Mouse (Mus musculus) heart, adult 2 months (tissue): ENCODE data around the gene A630076J17Rik. TPM values are rescaled to one million over a fixed set of nuclear protein-coding genes. Genes with fewer than 3 reads are reported as not detected.

Experiments used
- DNase-seq, 2 experiments: peaks; one replicate each; pipeline ENCODE4 v3.0.0; 2021
- H3K27ac ChIP-seq: fragments of 200-600 bp; 2 replicates; pipeline ENCODE4 v1.8.1; 2022
- H3K27me3 ChIP-seq: fragments of 200-500 bp; 2 replicates; pipeline ENCODE4 v1.6.1; 2012; ENCODE audit warnings: mild to moderate bottlenecking, low read length, inconsistent platforms, mixed read lengths; ENCODE audit not compliant: control insufficient read depth, insufficient read depth
- H3K36me3 ChIP-seq: fragments of 200-500 bp; 2 replicates; pipeline ENCODE4 v1.6.1; 2012; ENCODE audit warnings: low read length, inconsistent platforms; ENCODE audit not compliant: control insufficient read depth, insufficient read depth
- H3K4me1 ChIP-seq: fragments of 200-500 bp; 2 replicates; pipeline ENCODE4 v1.6.1; 2011; ENCODE audit warnings: low read length; ENCODE audit not compliant: control insufficient read depth, insufficient read depth
- H3K4me3 ChIP-seq: fragments of 200-600 bp; 2 replicates; pipeline ENCODE4 v1.8.1; 2022
- H3K79me2 ChIP-seq: fragments of 200-500 bp; replicated peaks from 2 replicates; pipeline ENCODE4 v1.6.1; 2012; ENCODE audit warnings: mild to moderate bottlenecking, inconsistent platforms, low read length, moderate library complexity, mixed read lengths; ENCODE audit not compliant: control insufficient read depth, insufficient read depth
- H3K9ac ChIP-seq: fragments of 200-500 bp; 2 replicates; pipeline ENCODE4 v1.6.1; 2012; ENCODE audit warnings: low read depth, mild to moderate bottlenecking, control low read depth, inconsistent platforms, low read length, mixed read lengths
- CTCF ChIP-seq: fragments of 200-600 bp; IDR thresholded peaks from 2 replicates; pipeline ENCODE4 v1.8.1; 2022; ENCODE audit warnings: antibody characterized with exemption, mild to moderate bottlenecking, moderate library complexity
- EP300 ChIP-seq: fragments of 200-500 bp; IDR thresholded peaks from 2 replicates; pipeline ENCODE4 v1.6.1; 2011; ENCODE audit warnings: low read depth, low read length, control low read depth; ENCODE audit not compliant: insufficient read depth
- POLR2A ChIP-seq: fragments of 200-500 bp; IDR thresholded peaks from 2 replicates; pipeline ENCODE4 v1.6.1; 2011; ENCODE audit warnings: mild to moderate bottlenecking, low read depth, low read length, control low read depth; ENCODE audit not compliant: insufficient read depth
- WGBS: fragments of 180-500 bp; shearing (Covaris S2); methylation state at CpG from one replicate; pipeline ENCODE4 v1.1.7; 2018; 5-methylcytosine and 5-hydroxymethylcytosine counted together
- intact Hi-C: fragments of 180-260 bp; cut with DNase I; formaldehyde crosslinking; loops from one replicate; pipeline ENCODE4 v1.15.1; 2025
- polyA plus RNA-seq: library from polyadenylated mRNA; depleted of rRNA; stranded (reverse); fragments of >200 nt; gene quantifications from 2 replicates; pipeline ENCODE4 v1.2.3, GENCODE M21; 2012; rRNA removed
- total RNA-seq, 2 experiments: library from RNA; stranded (reverse); gene quantifications; 2 replicates each; pipeline ENCODE4 v1.2.3; 2021

Gene A630076J17Rik
- total and polyA plus RNA-seq, 3 experiments: 0.18 TPM; not detected in 2

GRCm38 (mm10) chr3:107273820-107274219, 43.4 kb downstream of the A630076J17Rik start:
- Histone ChIP-seq H3K79me2 (no peaks in the 10 kb centered on the region; the same call in 1 of the 2 replicates), H3K4me3 (no peak overlapping the region), H3K27ac (no peak overlapping the region), H3K9ac (no peak overlapping the region), H3K27me3 (no peaks in the 10 kb centered on the region), H3K4me1 (no peaks in the 10 kb centered on the region; the same call in 1 of the 2 replicates), H3K36me3 (no peaks in the 10 kb centered on the region)
- TF ChIP-seq POLR2A (no peak), CTCF (peak; percentile 96), EP300 (peak; percentile 84)
- intact Hi-C loops: loop anchor here (1.0 kb wide), 2 partner anchors 41 to 68 kb away; no protein-coding TSS in a partner anchor
- DNase-seq: peak; percentile 63
- 12% methylated on average over 3 of the region's 3 CpGs for WGBS

GRCm38 (mm10) chr3:107275351-107275750, 44.9 kb downstream of the A630076J17Rik start:
- H3K27ac ChIP-seq: peak overlapping the region; percentile 48
- no peak overlapping the region for H3K9ac ChIP-seq
- H3K36me3 ChIP-seq: peaks cover 7% of the 10 kb centered on the region
- no peak for DNase-seq
- TF ChIP-seq EP300: no peak
- peak; percentile 47; the same call in 1 of the 2 replicates for TF ChIP-seq POLR2A
- no peak for TF ChIP-seq CTCF
- no peak overlapping the region for H3K4me3 ChIP-seq
- no peaks in the 10 kb centered on the region for H3K27me3 ChIP-seq
- intact Hi-C loops: loop anchor here (5.0 kb wide), 1 partner anchor 192 kb away; no protein-coding TSS in a partner anchor
- 36% methylated on average over 5 of the region's 5 CpGs for WGBS
- H3K79me2 ChIP-seq: peaks cover 2% of the 10 kb centered on the region; the same call in 1 of the 2 replicates
- H3K4me1 ChIP-seq: peaks cover under 1% of the 10 kb centered on the region; the same call in 1 of the 2 replicates

DNA sequence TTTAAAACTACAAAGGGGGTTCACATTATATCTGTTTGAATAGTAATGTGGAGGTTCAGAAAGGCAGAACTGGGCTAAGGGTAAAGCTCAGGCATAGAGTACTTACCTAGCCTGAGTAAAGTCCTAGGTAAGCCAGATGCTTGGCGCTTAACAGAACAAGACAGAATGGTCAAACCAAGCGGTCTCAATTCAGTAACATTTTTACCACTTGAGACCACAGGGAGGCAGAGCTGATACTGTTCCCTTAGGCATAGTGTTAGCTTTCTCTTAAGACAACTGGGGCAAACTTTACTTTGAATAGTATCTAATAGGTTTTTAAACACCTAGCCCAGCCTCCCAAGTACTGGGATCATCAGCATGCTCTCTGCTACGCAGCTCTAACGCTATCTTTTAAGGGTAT, 45.6 kb downstream of the A630076J17Rik start:
- no peak for DNase-seq
- Histone ChIP-seq H3K9ac (no peak overlapping the region), H3K79me2 (peaks cover 2% of the 10 kb centered on the region; the same call in 1 of the 2 replicates), H3K4me3 (no peak overlapping the region), H3K4me1 (peaks cover 1% of the 10 kb centered on the region; the same call in 1 of the 2 replicates), H3K27me3 (no peaks in the 10 kb centered on the region), H3K36me3 (peaks cover 7% of the 10 kb centered on the region), H3K27ac (peak overlapping the region; percentile 48)
- WGBS: 65% methylated on average over 4 of the region's 4 CpGs
- TF ChIP-seq POLR2A (no peak), CTCF (peak; percentile 36), EP300 (no peak)
- intact Hi-C loops: loop anchor here (5.0 kb wide), 1 partner anchor 191 kb away; no protein-coding TSS in a partner anchor

GRCm38 (mm10) chr3:107276626-107277025, 46.2 kb downstream of the A630076J17Rik start:
- no peak for DNase-seq
- intact Hi-C loops: loop anchor here (5.0 kb wide), 1 partner anchor 191 kb away; no protein-coding TSS in a partner anchor
- peaks cover 7% of the 10 kb centered on the region for H3K36me3 ChIP-seq
- H3K4me3 ChIP-seq: no peak overlapping the region
- TF ChIP-seq CTCF (no peak), POLR2A (no peak), EP300 (no peak)
- peaks cover 2% of the 10 kb centered on the region; the same call in 1 of the 2 replicates for H3K79me2 ChIP-seq
- H3K27ac ChIP-seq: no peak overlapping the region
- H3K4me1 ChIP-seq: peaks cover 1% of the 10 kb centered on the region; the same call in 1 of the 2 replicates
- no peak overlapping the region for H3K9ac ChIP-seq
- 85% methylated on average over 3 of the region's 3 CpGs for WGBS
- no peaks in the 10 kb centered on the region for H3K27me3 ChIP-seq

GRCm38 (mm10) chr3:107278479-107279269, 48.3 kb downstream of the A630076J17Rik start, which contains the start of gene Lamtor5:
Gene Lamtor5, plus strand, starts transcription at chr3:107278858.
- DNase-seq: peak; percentile 91 to 95
- H3K79me2 ChIP-seq: peaks cover 2% of the 10 kb centered on the region; the same call in 1 of the 2 replicates
- peaks cover 7% of the 10 kb centered on the region for H3K36me3 ChIP-seq
- H3K27me3 ChIP-seq: no peaks in the 10 kb centered on the region
- peak within 1 kb of the TSS; percentile 91 for H3K9ac ChIP-seq
- H3K4me1 ChIP-seq: peaks cover 1% of the 10 kb centered on the region; the same call in 1 of the 2 replicates
- TF ChIP-seq EP300 (no peak), POLR2A (peak; percentile 70), CTCF (no peak)
- peak within 1 kb of the TSS; percentile 78 for H3K4me3 ChIP-seq
- 3% methylated on average over 43 of the region's 43 CpGs for WGBS
- intact Hi-C loops: loop anchor here (2.0 to 5.0 kb wide), 2 partner anchors 52 to 189 kb away; no protein-coding TSS in a partner anchor
- peak within 1 kb of the TSS; percentile 72 for H3K27ac ChIP-seq

Other genes with a start within 250 kb of the A630076J17Rik start
- under 1 TPM; 0.23 to 0.84 TPM for gene Kcna3, start 194.4 kb upstream of the A630076J17Rik start, total RNA-seq
- 0.32 and 1.1 TPM in 2 replicates for gene Kcna3, start 194.4 kb upstream of the A630076J17Rik start, polyA plus RNA-seq
- 1 to 10 TPM; 1.0 to 1.6 TPM for gene Kcna2, start 129.5 kb upstream of the A630076J17Rik start, total RNA-seq
- gene Kcna2, start 129.5 kb upstream of the A630076J17Rik start, polyA plus RNA-seq: 1.1 and 1.6 TPM in 2 replicates
- not detected for gene Kcna10, start 47.6 kb upstream of the A630076J17Rik start, total RNA-seq
- gene Kcna10, start 47.6 kb upstream of the A630076J17Rik start, polyA plus RNA-seq: not detected in 2 replicates
- gene Cym, start 8.9 kb upstream of the A630076J17Rik start, total RNA-seq: not detected
- 0.12 TPM in 1 of 2 replicates, not detected in the other for gene Cym, start 8.9 kb upstream of the A630076J17Rik start, polyA plus RNA-seq
- not detected for gene Prok1, start 9.1 kb downstream of the A630076J17Rik start, total RNA-seq
- not detected in 2 replicates for gene Prok1, start 9.1 kb downstream of the A630076J17Rik start, polyA plus RNA-seq
- 10 to 100 TPM; 62.1 to 73.6 TPM for gene Lamtor5, start 48.2 kb downstream of the A630076J17Rik start, total RNA-seq
- gene Lamtor5, start 48.2 kb downstream of the A630076J17Rik start, polyA plus RNA-seq: 93.0 and 118 TPM in 2 replicates
- gene Slc16a4, start 60.6 kb downstream of the A630076J17Rik start, total RNA-seq: under 1 TPM; 0.26 to 0.39 TPM
- gene Slc16a4, start 60.6 kb downstream of the A630076J17Rik start, polyA plus RNA-seq: 0.12 and 0.79 TPM in 2 replicates
- gene Rbm15, start 103.1 kb downstream of the A630076J17Rik start, total RNA-seq: 10 to 100 TPM; 22.7 to 24.5 TPM
- 3.6 and 7.0 TPM in 2 replicates for gene Rbm15, start 103.1 kb downstream of the A630076J17Rik start, polyA plus RNA-seq
- under 1 TPM; 0.10 to 0.18 TPM for gene Kcnc4, start 228.9 kb downstream of the A630076J17Rik start, total RNA-seq
- gene Kcnc4, start 228.9 kb downstream of the A630076J17Rik start, polyA plus RNA-seq: 0.51 and 0.94 TPM in 2 replicates